Mouse (Mus musculus) embryonic facial prominence, embryonic 11.5 days (tissue): ENCODE data around the gene Zc3h7b. TPM values are rescaled to one million over a fixed set of nuclear protein-coding genes. Genes with fewer than 3 reads are reported as not detected.

Experiments used
- ATAC-seq: fragments of 200-750 bp; cut with Nextera tagmentation; replicated peaks from 2 replicates; pipeline ENCODE4 v1.8.0; 2017; ENCODE audit warnings: low read depth; ENCODE audit not compliant: insufficient number of reproducible peaks, low FRiP score, low TSS enrichment
- DNase-seq: peaks from one replicate; pipeline ENCODE4 v3.0.0-alpha.2; 2015; ENCODE audit warnings: low spot score
- H3K27ac ChIP-seq: fragments of 300-500 bp; sonication (generic); replicated peaks from 2 replicates; pipeline ENCODE4 v1.5.1; 2014; ENCODE audit warnings: mild to moderate bottlenecking, low read depth, low read length, control low read depth
- H3K27me3 ChIP-seq: fragments of 300-500 bp; sonication (generic); 2 replicates; pipeline ENCODE4 v1.6.1; 2014; ENCODE audit warnings: mild to moderate bottlenecking, low read length, moderate library complexity, mixed read lengths; ENCODE audit not compliant: control insufficient read depth, insufficient read depth
- H3K36me3 ChIP-seq: fragments of 300-500 bp; sonication (generic); replicated peaks from 2 replicates; pipeline ENCODE4 v1.6.1; 2014; ENCODE audit warnings: low read depth, mild to moderate bottlenecking, low read length, moderate library complexity, mixed read lengths; ENCODE audit not compliant: control insufficient read depth, insufficient read depth
- H3K4me1 ChIP-seq: fragments of 300-500 bp; sonication (generic); 2 replicates; pipeline ENCODE4 v1.6.1; 2014; ENCODE audit warnings: low read length, mixed read lengths; ENCODE audit not compliant: control insufficient read depth, insufficient read depth
- H3K4me2 ChIP-seq: fragments of 300-500 bp; sonication (generic); 2 replicates; pipeline ENCODE4 v1.6.1; 2014; ENCODE audit warnings: low read depth, mild to moderate bottlenecking, control low read depth, low read length, moderate library complexity
- H3K4me3 ChIP-seq: fragments of 300-500 bp; sonication (generic); 2 replicates; pipeline ENCODE4 v1.5.1; 2014; ENCODE audit warnings: low read depth, low read length, control low read depth
- H3K9ac ChIP-seq: fragments of 300-500 bp; sonication (generic); replicated peaks from 2 replicates; pipeline ENCODE4 v1.6.1; 2014; ENCODE audit warnings: mild to moderate bottlenecking, control low read depth, low read length
- H3K9me3 ChIP-seq: fragments of 300-500 bp; sonication (generic); replicated peaks from 2 replicates; pipeline ENCODE4 v1.6.1; 2016; ENCODE audit warnings: mild to moderate bottlenecking, low read length, inconsistent platforms, mixed read lengths; ENCODE audit not compliant: control insufficient read depth
- WGBS: fragments of 180-500 bp; shearing (Covaris S2); extraction: QIAGEN DNeasy Blood & Tissue Kit; methylation state at CpG from one replicate; pipeline ENCODE4 v1.1.7; 2014; 5-methylcytosine and 5-hydroxymethylcytosine counted together
- polyA plus RNA-seq: library from polyadenylated mRNA; unstranded; fragments of >200 nt; fragmentation: Nextera tagmentation; extraction: Ambion mirVana; gene quantifications from 2 replicates; pipeline ENCODE4 v1.2.1, GENCODE M21; 2014

The Zc3h7b gene
- polyA plus RNA-seq, 1 experiment from 2014 or later: 39.2 TPM

DNA sequence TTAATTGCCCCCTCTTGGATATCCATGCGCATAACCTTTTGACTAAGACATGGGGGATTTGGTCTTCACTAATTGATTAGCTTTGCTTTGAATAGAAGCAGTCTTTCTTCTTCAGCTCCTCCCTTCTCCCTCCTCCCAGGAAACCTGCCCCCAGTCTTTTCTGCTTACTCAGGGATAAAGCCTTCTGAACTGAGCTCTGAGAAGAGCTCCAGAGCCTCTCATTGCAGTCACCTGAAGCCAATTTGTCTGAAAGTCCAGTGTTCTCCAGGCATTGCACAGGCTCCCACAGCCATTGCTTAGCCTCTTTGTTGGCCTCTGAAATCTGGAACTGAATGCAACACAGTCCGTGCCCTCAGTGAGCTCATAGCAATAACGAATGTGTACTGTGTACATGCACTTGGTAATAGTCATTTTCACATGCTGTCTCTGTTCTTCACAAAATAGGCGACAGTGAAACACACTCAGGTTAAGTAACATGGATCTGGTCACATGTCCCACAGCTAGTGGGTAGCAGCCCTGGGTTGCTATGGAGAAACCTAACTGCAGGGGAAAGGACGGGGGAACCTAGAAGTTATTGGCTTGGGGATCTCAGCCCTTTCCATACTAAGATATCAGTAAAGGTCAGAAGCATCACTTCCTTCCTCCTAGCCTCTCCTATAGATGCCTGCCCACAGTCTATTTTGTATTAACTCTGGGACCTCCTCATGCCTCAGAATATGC, 69.3 kb downstream of the Zc3h7b start:
- no peak for DNase-seq
- Histone ChIP-seq H3K36me3 (0 out of 2 replicates have a peak, but pooled peaks cover 2% of the 10 kb centered on the region), H3K4me1 (no peaks in the 10 kb centered on the region), H3K27ac (no peak overlapping the region), H3K9me3 (no peaks in the 10 kb centered on the region), H3K4me2 (no peak overlapping the region), H3K4me3 (no peak overlapping the region), H3K27me3 (no peaks in the 10 kb centered on the region), H3K9ac (no peak overlapping the region)
- no peak for ATAC-seq
- WGBS: 65% methylated on average over 5 of the region's 5 CpGs

- no peaks in the 10 kb centered on the region for H3K4me1 ChIP-seq
- no peak overlapping the region for H3K27ac ChIP-seq
- no peak for ATAC-seq
- H3K36me3 ChIP-seq: 0 out of 2 replicates have a peak, but pooled peaks cover 2% of the 10 kb centered on the region
- no peaks in the 10 kb centered on the region for H3K27me3 ChIP-seq
- H3K4me3 ChIP-seq: no peak overlapping the region
- no peak overlapping the region for H3K9ac ChIP-seq
- 94% methylated on average over 12 of the region's 12 CpGs for WGBS
- DNase-seq: no peak
- H3K9me3 ChIP-seq: no peaks in the 10 kb centered on the region
- no peak overlapping the region for H3K4me2 ChIP-seq
Observed at GRCm38 (mm10) chr15:81814716-81815370, 70.0 kb downstream of the Zc3h7b start.

DNA sequence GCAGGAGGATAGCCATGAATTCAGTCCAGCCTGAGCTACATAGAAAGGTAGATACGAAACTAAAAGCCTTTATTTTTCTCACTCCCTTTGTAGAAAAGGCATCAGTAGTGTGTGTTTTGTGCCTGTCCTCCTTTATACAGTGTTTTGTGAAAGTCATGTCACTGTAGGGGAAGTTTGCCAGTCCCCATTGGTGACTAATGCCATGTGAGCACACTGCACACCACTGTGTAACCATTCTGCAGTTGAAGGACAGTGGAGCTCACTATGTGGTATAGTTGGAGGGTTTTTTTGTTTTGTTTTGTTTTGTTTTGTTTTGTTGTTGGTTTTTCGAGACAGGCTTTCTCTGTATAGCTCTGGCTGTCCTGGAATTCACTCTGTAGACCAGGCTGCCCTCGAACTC, 73.5 kb downstream of the Zc3h7b start:
- peaks cover 2% of the 10 kb centered on the region; the same call in 1 of the 2 replicates for H3K36me3 ChIP-seq
- WGBS: 84% methylated on average over 3 of the region's 3 CpGs
- no peak overlapping the region for H3K4me3 ChIP-seq
- DNase-seq: no peak
- H3K4me1 ChIP-seq: no peaks in the 10 kb centered on the region
- H3K27me3 ChIP-seq: no peaks in the 10 kb centered on the region
- H3K4me2 ChIP-seq: no peak overlapping the region
- no peak for ATAC-seq
- H3K27ac ChIP-seq: no peak overlapping the region
- no peak overlapping the region for H3K9ac ChIP-seq
- no peaks in the 10 kb centered on the region for H3K9me3 ChIP-seq

DNA sequence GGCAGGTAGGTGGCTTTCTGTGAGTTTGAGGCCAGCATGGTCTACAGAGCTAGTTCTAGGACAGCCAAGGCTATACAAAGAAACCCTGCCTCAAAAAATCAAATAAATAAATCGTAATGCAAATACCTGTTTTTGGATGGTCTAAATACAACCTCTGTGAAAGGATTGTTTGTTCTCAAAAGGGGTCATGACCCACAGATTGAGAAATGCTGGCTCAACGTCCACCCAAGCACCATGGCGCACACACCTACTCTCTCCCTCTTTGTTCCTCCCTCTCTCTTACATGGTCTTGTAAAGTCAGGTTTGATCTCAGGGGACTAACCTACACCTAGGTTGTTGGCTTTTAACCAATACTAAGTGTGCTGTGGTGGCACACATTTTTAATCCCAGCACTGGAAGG, 77.8 kb downstream of the Zc3h7b start:
- DNase-seq: no peak
- Histone ChIP-seq H3K4me2 (no peak overlapping the region), H3K27ac (no peak overlapping the region), H3K9me3 (no peaks in the 10 kb centered on the region), H3K27me3 (no peaks in the 10 kb centered on the region), H3K9ac (no peak overlapping the region), H3K4me3 (no peak overlapping the region), H3K4me1 (no peaks in the 10 kb centered on the region), H3K36me3 (no peaks in the 10 kb centered on the region; the same call in 1 of the 2 replicates)
- ATAC-seq: no peak
- 78% methylated on average over 3 of the region's 3 CpGs for WGBS

GRCm38 (mm10) chr15:81824832-81825231, 80.0 kb downstream of the Zc3h7b start:
- Histone ChIP-seq H3K4me3 (no peak overlapping the region), H3K27me3 (no peaks in the 10 kb centered on the region), H3K27ac (no peak overlapping the region), H3K9ac (no peak overlapping the region), H3K4me1 (no peaks in the 10 kb centered on the region), H3K9me3 (no peaks in the 10 kb centered on the region), H3K4me2 (no peak overlapping the region), H3K36me3 (no peaks in the 10 kb centered on the region; the same call in 1 of the 2 replicates)
- ATAC-seq (no peak), DNase-seq (no peak)
- 86% methylated on average over 3 of the region's 3 CpGs for WGBS

- no peak for DNase-seq
- no peak overlapping the region for H3K4me2 ChIP-seq
- H3K4me1 ChIP-seq: no peaks in the 10 kb centered on the region
- no peak overlapping the region for H3K4me3 ChIP-seq
- no peak overlapping the region for H3K27ac ChIP-seq
- ATAC-seq: no peak
- 84% methylated on average over 7 of the region's 7 CpGs for WGBS
- no peak overlapping the region for H3K9ac ChIP-seq
- no peaks in the 10 kb centered on the region for H3K9me3 ChIP-seq
- no peaks in the 10 kb centered on the region for H3K27me3 ChIP-seq
- no peaks in the 10 kb centered on the region for H3K36me3 ChIP-seq
Observed at GRCm38 (mm10) chr15:81828426-81829207, 83.8 kb downstream of the Zc3h7b start.

GRCm38 (mm10) chr15:81829208-81829580, 84.3 kb downstream of the Zc3h7b start:
- Histone ChIP-seq H3K36me3 (no peaks in the 10 kb centered on the region), H3K9ac (no peak overlapping the region), H3K4me2 (no peak overlapping the region), H3K27me3 (no peaks in the 10 kb centered on the region), H3K27ac (no peak overlapping the region), H3K4me1 (no peaks in the 10 kb centered on the region), H3K4me3 (no peak overlapping the region), H3K9me3 (no peaks in the 10 kb centered on the region)
- ATAC-seq (no peak), DNase-seq (no peak)
- 63% methylated on average over 2 of the region's 2 CpGs for WGBS

DNA sequence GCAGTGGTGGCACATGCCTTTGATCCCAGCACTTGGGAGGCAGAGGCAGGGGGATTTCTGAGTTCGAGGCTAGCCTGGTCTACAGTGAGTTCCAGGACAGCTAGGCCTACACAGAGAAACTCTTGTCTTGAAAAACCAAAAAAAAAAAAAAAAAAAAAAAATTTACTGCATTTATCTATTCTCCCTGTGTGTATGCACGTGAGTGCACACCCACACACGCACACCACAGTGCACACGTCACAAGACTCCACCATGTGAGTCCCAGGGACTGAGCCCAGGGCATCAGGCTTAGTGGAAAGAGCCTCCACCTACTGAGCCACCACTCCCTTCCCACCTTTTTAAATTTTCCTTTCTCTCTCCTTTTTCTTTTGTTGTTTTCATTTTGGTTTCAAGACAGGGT, 85.7 kb downstream of the Zc3h7b start:
- no peaks in the 10 kb centered on the region for H3K9me3 ChIP-seq
- H3K4me3 ChIP-seq: no peak overlapping the region
- no peaks in the 10 kb centered on the region for H3K27me3 ChIP-seq
- H3K36me3 ChIP-seq: no peaks in the 10 kb centered on the region
- no peak overlapping the region for H3K9ac ChIP-seq
- H3K4me1 ChIP-seq: no peaks in the 10 kb centered on the region
- DNase-seq (no peak), ATAC-seq (no peak)
- no peak overlapping the region for H3K4me2 ChIP-seq
- no peak overlapping the region for H3K27ac ChIP-seq
- 89% methylated on average over 4 of the region's 4 CpGs for WGBS
